Mouse (Mus musculus) naive thymus-derived CD4-positive, alpha-beta T cell, adult 2 months (primary cell): Measurements from ENCODE around the gene Zfp518b.
A peak's percentile ranks its signal among the peaks of the same experiment; 100 is the strongest.

Source experiments
- DNase-seq: peaks from one replicate; pipeline ENCODE4 v3.0.0-alpha.2; 2011; ENCODE audit warnings: low read depth

Gene Zfp518b

DNA sequence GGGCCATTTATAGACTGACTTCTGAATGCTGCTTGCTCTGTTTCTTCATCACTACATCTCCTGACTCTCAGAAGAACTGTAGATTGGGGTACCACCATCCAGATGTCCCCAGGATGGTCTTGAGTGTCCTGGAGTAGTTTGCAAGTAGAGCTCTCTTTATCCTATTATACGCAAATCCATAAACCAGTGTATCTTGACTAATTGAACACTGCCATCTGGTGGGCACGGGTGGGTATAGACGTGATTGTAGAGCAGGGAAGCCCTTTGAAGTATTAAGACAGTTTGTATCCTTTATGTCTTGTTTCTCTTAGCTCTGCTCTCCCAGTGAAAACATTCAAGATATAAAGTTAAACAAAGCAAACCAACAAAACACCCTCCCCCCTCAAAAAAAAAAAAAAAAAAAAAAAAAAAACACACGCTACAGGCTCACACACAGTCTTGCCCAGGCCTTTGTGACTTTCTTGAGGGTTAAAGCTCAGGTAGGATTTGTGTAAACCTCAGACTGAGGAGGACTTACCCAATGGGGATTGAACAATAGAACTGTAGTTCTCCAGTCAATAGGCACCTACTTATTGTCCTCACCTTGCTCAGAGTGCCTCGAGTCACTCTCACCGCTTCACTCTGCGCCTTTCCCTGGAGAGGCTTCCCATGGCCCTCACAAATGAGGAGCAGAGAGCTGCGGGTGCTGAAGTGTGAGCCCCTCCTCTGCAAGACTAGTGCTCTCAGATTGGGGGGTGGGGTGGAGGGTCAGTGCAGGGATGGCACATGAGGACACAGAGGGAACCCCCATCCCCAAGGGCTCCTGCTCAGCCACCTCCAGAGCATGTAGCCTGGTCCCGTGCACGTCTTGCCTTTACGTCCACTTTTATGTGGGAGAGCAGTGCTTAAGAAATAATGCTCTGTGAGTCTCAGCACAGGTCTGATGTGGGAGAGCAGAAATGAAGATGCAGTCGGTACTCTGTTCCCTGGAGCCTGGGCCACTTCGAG lies 51.9 kb downstream of the Zfp518b start:
- DNase-seq = peak; percentile 75

DNA sequence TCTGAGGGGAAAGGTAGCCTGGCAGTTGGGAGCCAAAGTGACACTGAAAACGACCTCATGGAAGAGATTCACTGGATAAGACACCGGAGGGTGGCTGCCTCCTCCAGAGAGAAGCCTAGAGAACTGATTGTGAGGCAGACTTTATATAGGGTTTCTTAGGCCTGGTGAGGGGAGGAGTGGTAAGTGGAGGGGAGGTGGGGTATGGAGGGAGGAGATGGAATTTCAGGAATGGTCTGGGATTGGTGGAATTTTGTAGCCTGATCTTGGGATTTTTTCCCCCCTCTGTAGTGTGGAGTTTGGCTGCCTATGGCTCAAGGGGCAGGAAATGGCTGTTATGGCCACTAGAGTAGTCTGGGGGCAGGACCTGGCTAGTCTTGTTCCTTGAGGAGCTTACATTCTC lies 56.6 kb downstream of the Zfp518b start:
- no peak for DNase-seq

DNA sequence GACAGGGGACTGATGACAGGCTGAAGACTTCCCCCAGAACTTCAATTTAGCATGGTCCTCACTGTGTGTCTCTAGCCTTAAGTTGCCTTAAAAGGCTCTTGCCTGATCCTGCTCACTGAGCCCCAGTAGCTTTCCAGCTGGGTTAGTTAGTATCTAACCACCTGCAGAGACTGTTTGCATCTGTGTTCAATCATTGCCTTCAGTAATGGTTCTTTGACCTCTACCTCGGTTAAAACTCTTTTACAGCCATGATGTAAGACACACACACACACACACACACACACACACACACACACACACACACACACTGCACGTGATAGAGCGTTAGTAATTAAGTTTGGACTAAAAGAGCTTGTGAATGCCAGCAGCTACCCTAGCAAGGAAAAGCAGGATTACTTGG lies 57.7 kb downstream of the Zfp518b start:
- DNase-seq = no peak

DNA sequence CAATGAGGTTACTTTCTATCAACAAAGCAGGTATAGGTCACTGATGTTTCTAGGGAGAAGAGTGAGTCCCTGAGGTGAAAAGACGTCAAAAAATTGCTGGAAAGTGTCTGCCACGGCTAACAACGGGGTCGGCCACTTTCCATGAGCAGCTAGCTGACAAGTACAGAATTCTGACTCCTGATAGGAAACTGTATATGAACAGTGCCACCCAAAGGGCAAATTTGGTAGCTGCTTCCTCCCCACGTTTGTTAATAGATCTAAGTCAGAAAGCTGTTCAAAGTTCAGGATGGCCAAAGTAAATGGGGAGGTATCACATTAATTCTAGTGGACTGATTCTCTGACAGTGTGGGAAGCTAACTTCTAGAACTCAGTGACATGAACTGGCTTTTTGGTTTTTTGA lies 63.8 kb downstream of the Zfp518b start:
- DNase-seq = peak; percentile 24

DNA sequence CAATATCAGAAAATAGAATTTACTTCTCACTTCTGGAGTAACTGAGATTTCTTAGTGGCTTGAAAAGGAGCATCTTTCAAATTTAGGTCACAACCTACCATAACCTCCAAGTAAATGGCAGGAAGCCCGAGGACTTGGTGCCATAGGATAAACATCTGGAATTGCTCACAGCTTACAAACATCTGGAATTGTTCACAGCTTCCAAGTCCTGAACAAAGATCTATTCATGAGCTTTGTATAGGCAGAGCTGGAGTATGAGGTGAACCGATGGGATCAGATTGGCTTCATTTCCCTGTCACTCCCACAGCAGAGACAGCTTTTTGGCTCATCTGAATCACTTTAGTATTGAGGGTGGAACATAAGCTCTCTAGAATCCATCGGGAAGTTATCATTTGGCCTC lies 65.7 kb downstream of the Zfp518b start:
- DNase-seq = no peak
